Mouse (Mus musculus) kidney, postnatal 4 days (tissue): ENCODE results near the gene Katnb1.

Experiments used
- DNase-seq, 2 experiments: peaks; one replicate each; pipeline ENCODE4 v3.0.0; 2021; ENCODE audit warnings: mixed read lengths in 2 of 2

Katnb1 gene

DNA sequence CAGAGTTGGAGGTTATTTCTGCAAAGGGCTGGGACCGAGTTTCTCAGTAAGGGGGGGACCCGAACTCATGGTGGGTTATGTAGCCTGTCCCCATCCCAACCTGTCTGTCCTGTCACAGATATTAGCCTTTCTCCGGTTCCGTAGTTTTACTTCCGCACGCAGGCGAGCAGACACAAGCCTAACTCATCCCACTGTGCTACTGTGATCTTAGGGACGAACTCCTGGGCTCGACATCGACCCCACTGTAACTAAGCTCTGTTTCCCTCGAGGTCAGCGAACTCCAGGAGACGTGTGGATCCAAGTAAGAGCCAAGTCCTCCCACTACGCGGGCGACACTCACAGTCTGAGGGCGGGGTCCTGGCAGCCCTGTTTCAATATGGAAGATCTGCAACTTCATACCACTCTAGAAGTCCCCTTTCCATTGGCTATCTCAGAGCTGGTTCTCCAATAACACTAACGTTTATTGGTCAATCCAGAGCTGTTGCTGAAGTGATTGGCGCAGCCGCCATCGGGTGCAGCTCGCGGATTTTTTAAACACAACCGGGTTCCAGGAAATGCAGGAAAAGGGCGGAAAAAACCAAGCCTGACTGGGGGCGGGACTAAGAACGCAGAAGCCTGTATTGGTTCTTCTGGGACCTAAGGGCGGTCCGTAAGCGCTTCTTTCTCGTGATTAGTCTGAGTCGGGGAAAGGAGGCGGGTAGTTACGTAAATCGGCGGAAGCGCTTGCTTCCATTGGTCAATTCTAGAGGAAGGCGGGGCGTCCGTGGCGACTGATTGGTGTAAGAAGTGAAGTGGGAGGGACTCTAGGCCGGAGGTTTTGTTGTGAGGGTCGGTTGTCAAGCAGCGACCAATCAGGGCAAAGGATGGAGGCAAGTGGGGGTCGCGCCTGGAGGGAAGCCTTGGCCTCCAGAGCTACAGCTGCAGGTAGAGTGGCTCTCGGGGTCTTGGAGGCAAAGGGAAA, at the start of gene Katnb1:
Gene Katnb1, plus strand, starts transcription at position 806 of the 961 bp plus-strand sequence.
- DNase-seq: peak; percentile 97 to 98

DNA sequence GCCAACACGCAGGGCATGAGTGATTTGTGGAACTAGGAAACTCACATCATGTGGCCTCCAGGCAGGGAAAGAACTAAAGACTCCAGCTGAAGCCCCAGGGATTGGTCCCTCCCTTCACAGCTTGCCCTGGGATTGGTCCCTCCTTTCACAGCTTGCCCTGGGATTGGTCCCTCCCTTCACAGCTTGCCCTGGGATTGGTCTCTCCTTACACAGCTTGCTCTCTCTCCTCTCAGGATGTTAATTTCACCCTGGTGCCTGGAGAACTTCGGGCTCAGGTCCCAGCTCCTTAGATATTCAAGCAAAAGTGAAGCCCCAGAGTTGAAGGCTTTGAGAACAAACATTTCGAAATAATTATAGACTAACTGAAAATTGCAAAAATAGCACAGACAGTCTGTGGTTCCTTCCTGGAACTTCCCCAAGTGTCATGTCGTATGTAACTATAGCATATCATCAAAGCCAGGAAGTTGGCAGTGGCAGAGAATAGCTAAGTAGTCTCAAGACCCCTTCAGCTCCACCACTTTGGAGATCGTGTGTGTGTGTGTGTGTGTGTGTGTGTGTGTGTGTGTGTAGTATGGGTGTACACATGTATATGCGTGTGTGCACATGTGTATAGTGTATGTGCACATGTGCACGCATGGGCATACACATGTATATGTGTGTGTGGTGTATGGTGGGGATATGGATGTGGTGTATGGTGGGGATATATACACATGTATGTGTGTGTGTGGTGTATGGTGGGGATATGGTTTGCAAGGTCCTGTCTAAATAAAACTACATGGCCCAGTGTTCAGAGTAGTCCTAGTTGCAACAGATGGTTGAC, 43.7 kb upstream of the Katnb1 start:
- peak; percentile 51 to 67 for DNase-seq

DNA sequence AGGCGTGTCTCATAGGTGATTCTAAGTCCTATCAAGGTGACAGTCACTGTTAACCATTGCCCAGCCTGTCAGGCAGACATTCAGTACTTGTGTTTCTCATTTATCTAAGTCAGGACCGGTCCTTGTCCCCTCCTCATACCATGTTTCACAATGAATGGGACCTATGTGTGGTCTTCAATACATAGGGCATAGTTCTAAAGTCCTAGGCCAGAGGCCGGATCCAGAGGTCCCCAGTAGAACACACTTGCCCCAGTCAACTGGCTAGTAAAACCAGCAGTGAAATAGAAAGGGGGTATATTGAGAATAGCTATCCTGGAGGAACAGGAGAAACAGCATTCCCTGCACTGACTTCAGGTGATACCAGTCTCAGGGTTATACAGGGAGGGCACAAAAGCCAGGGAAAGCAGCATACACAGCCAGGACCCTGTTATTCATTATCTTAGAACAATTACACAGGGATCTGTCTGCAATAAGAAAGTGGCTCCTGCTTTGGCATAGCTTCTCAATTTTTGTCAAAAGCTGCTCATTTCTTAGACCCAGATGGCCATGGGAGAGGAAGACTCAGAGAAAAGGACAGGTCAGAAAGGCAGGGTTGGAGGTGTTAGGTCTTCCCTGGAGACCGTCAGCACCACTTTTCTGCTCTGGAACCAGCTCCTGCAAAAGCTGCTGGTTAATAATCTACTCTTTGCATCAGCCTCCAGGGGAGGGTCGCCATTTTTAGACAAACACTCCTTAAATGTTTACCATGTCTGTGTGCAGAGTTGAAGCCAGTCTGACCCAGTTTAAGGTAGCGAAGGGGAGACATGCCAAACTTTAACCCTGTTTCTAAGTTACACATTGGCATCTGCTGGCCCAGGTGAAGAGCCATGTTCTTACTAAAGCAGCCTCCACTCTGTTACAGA, 38.9 kb upstream of the Katnb1 start:
- DNase-seq: peak; percentile 40 to 63

DNA sequence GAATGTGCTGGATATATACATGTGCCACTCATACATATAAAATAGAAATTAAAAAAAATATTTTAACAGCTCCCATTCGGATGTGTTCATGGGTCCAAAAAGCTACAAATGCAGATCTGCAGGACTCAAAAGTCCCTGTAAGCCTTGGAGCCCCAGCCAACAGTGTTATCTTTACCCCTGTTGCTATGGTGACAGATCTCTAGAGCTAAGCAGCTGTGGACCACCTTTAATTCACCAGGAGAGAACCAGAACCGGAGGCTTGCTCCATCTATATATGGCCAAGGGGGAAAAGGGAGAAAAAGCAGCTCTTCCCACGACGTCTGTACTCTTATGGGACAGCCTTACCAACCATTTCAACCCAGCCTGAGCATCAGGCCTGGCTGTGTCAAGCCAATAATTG, 36.2 kb upstream of the Katnb1 start:
- no peak for DNase-seq

DNA sequence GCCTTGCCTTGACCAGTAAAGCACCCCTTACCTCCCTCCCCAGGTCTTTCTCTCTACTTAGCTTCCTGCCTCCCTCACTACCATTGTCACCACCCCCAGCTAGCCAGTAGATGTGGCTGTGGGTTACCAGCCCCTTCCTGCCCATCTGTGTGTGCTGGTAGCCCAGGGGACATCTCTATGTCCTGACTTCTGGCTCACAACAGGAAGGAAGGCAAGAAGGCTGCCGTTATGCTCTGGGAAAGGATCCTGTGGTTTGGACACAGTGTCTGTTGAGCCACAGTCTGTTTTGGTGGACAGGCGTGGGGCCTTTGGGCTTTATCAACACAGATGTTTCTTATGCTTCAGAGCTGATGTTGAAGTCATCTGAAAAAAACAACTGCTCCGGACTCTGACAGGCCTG, 34.0 kb upstream of the Katnb1 start:
- DNase-seq: no peak

DNA sequence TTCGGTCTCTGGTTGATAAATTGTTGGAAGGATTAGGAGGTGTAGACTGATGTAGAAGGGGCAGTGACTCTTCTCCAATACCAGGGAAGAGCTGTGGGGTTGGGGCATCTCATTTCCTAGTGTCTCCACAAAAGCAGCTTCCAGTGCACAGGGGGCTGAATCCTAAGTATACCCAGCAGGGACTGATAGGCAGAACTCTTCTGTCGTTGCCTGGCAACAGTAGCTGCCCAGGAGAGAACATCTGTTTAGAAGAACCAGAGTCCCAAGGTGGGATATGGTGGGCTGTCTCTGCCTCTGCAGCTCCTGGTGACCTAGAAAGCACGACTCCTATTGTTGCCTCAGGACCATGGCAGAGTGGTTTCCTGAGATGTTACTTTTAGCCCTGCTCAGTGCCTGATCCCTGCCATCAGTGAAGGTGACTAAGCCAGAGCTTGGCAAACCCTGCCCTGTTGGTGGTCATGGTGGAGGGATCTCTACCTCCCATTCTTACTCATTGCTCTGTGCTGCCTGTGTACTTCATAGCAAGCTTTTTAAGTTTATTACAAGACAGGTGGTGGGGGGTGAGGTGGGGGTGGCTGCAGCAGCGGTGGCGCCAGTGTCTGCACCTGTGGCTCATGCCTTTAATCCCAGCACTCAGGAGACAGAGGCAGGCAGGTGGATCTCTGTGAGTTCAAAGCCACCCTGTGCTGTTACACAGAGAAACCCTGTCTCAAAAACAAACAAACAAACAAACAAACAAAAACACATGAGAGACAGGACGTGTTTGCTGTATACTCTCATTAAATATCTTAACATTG, 32.9 kb upstream of the Katnb1 start:
- DNase-seq: no peak

DNA sequence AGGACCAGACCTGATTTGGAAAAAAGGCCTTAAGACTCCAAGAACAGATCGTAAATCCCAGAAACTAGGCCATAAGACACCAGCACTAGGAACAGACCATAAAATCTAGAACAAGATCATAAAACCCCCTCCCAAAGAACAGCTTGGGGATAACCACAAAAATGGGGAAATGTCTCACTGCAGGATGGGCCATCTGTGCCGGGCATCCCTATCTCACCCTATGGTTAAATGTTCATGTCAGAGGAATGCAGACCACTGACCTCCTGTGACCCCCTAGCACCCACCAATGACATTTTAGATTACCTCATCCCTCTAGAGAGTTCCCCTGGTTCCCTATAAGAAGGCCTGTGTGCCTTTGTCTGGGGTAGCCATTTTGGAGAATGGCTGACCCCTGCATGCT, 31.4 kb upstream of the Katnb1 start:
- DNase-seq: no peak

DNA sequence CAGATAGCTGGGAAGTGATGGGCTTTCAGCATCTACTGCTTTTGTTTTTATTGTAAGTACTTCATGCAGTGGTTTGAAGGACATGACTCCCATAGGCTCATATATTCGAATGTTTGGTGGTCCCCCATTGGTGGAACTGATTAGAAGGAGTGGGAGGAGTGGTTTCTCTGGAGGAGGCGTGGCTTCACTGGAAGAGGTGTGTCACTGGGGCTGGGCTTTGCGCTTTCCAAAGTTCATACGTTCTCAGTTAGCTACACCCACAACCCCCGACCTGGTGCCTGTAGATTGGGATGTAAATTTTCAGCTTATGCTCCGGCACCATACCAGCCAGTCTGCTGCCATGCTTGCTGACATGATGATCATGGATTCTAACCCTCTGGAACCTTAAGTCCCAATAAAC, 26.5 kb upstream of the Katnb1 start:
- DNase-seq: no peak

DNA sequence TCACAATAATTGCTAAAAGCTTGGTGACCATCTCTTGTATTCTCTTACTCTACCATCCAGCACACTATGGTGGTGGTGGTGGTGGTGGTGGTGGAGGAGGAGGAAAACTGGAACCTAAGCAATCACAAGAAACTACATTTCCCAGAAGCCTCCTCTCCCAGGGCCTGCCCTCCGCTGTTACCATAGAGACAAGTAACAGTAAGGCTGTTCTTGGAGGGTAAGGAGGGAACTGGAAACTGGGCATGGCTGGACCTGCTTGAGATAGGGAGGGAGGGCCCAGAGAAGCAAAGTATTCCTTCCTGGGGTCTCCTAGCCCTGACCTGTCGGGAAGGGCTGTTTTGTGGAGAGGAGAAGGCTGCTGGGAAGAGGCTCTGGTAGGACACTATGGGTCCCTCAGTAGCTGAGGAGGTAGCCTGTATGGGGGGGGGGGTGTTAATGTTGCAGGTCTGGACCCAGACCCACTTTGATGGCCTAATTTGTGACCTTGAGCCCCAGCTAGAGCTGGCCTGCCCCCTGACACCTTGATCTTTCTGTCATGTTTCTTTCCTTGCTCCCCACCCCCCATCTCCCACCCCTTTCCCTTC, 26.0 kb upstream of the Katnb1 start, which contains the start of gene Drc7:
Gene Drc7, plus strand, starts transcription at position 177 of the 584 bp plus-strand sequence.
- no peak for DNase-seq

DNA sequence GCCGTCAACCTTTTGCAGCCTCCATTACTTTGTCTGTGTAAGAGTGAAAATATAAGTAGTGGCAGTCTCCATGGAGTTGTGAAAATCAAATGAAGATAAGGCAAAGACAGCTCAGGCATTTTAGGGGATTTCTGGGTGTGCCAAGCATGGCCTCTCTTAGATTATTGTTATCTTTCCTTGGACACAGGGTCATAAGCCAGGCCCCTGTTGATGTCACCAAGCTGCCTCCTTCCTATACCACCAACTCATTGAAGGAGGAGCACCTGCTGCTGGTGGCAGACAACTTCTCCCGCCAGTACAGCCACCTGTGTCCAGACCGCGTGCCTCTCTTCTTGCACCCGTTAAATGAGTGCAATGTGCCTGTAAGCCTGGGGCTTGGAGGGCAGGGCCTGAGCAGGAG, 24.6 kb upstream of the Katnb1 start:
- no peak for DNase-seq

DNA sequence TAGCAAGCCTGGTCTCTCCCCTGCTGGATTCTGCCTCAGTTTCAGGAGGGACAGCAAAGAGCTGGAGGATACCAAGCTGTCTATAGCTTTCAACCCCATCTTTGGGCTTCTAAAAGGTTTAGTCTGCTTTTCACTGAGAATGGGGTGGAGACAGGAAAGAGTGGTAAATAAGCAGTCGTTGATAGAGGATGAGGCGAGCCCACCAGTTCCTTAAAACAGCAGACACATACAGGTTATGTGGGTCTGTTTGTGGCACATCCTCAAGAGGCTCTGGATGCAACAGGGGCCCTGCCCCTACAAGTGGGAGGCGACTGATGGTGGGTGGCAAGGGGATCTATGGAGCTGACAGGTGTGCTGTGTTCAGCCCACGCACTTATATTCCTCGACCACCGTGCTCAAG, 22.3 kb upstream of the Katnb1 start:
- DNase-seq: no peak

DNA sequence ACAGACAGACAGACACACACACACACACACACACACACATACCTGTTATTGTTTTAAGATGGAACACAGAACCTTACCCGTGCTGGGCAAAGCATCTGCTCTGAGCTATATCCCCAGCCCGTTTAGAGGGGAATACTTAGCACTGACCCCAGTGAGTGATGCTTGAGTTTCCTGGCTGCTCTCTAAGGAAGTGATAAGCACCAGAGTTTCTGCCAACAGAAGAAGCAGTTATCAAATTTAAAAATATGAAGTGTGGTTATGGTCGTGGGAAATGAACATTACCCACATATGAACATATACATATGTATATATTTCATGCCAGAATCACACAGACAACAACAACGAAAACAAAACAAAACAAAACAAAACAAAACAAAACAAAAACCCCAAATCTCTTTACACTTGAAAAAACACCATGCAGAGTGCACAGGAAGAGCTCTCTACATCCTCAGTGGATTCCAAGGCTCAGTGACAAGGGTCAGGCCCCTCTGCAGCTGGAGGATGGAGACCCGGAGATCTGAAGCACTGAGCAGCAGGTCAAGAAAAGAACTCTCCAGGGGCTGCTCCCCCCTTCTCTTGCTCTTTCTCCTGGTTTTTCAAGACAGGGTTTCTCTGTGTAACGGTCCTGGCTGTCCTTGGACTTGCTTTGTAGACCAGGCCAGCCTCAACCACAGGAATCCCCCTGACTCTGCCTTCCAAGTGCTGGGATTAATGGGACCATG, 21.0 kb upstream of the Katnb1 start:
- peak in 1 of 2 experiments; percentile 24 for DNase-seq

DNA sequence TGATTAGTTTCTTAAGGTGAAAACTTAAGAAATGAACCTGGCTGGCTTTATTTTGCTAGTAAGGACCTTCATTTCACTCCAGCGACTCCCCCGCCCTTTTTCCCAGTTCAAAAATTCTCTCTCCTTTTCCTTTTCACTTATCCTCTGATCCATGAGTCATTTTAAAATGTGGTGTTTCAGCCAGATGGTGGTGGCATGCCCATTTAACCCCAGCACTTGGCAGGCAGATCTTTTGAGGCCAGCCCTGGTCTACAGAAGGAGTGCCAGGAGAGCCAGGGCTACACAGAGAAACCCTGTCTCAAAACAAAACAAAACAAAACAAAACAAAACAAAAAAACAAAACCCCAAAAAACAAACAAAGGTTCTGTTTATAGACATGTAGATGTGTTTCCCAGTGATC, 16.5 kb upstream of the Katnb1 start:
- no peak for DNase-seq

DNA sequence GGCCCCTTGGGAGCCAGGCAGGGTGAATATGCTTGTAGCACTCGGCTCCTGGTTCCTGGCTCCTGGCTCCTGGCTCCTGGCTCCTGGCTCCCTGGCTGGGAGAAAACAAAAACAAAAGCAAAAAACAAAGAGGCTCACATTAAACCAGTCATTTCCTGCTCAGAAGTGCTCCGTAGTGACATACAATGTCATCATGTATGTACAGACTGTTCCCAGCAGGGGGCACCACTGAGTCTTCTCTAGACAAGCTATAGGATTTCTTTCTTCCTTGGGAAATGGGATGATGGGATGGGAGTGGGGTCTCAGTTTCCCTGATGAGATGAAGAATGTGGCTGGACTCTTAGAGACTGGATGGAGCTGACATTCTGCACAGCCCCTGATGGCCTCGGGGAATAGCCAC, 13.4 kb upstream of the Katnb1 start:
- peak; percentile 81 to 84 for DNase-seq

DNA sequence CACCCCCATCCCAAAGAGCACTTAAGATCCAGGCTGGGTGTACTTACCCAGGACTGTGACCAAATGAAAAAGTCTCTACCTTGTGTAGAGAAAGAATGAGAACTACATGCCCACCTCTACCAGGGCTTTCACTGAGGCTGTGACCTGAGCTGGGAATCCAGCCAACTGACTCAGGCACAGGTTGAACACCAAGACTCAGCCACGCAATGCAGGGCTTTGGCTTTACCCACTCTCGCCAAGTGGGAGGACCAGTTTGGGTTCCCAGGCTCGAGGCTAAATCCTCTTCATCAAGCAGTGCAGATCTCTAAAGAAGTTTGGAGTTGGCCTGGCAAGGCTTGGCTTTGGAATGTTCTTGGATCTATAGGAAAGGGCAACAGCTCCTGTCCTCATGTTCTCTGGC, 5.5 kb upstream of the Katnb1 start:
- DNase-seq: no peak

DNA sequence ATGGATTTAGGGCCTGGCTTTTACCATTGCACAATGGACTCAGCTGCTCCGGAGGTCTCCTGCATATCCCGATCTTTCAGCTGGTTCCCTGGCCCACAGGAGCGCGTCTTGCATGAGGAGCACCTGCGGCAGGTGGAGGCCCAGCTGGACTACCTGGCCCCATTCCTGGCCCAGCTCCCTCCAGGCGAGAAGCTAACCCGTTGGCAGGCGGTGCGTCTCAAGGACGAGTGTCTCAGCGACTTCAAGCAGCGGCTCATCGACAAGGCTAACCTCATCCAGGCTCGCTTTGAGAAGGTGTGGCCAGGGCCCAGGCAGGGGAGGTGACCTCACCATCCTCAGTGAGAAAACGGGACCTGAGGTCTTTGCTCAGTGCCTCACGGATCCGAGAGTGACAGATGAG, 4.8 kb upstream of the Katnb1 start:
- DNase-seq: no peak

DNA sequence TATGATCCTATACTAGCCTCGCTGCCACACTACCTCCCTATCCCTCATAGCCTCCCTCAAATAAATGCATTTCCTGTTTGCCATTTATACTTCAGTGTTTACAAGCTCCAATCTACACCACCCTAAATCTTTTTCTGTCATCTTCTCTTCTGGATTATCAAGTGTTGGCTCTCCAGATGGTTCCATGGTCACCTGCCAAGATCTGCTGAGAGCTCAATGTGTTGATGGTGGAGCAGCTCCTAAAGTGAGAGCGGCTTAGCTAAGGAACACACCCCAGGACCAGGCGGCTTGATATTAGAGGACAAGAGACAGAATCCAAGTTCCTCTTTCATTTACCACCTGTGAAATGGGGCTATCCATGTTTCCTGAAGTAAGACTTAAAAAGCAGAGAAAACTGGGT, 2.9 kb upstream of the Katnb1 start:
- DNase-seq: no peak

DNA sequence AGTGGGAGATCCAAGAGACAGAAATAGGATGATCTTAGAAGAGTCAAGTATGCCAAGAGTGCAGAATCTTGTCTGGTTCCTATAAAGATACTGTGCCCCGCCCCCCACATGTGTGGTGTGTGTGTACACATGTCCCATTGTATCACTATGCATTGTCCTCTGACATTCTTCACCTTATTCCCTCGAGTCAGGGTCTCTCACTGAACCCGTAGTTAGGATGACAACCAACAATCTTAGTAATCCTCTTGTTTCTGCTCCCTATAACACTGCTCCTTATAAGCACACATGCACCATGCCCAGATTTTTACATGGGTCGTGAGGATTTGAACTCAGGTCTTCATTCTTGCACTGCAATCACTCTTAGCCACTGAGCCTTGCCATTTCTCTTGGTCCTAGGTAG, 1.7 kb upstream of the Katnb1 start:
- DNase-seq: no peak

DNA sequence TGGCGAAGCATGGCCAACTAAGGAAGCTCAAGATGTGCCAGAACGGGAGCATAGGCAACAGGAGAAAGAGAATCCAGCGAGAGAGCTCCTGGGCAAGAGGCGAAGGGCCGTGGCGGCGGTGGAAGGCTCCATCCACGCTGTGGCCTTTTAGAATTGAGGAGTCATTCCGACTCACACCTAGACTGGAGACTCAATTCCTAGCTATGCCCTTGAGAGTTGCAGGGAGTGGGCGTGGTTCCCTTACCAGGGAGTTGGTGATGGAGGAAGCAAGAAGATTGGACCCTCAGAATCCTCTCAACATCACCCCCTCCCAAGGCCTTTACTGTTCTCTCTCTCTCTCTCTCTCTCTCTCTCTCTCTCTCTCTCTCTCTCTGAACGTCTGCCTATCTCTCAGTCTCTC, 664 bp downstream of the Katnb1 start:
- DNase-seq: no peak

DNA sequence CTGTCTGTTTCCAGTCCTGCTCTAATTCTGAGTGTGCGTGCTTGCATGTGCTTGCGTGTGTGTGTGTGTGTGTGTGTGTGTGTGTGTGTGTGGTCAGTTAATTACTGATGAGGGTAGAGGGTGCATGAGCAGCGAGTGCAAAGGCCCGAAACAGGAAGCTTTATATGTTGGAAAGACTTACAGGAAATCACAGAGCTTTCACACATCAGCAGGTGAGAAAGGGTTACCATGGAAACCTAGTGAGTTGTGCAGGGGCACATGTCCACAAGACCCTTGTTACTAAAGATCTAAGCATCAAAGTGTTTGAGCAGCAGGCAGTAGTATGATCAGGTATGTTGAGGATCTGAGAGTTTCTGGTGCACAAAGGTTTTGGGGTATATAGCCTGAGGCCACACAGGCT, 3.3 kb downstream of the Katnb1 start:
- no peak for DNase-seq
